7 mouse cellular contexts compared by ENCODE assay signal in the genomic region with DNA sequence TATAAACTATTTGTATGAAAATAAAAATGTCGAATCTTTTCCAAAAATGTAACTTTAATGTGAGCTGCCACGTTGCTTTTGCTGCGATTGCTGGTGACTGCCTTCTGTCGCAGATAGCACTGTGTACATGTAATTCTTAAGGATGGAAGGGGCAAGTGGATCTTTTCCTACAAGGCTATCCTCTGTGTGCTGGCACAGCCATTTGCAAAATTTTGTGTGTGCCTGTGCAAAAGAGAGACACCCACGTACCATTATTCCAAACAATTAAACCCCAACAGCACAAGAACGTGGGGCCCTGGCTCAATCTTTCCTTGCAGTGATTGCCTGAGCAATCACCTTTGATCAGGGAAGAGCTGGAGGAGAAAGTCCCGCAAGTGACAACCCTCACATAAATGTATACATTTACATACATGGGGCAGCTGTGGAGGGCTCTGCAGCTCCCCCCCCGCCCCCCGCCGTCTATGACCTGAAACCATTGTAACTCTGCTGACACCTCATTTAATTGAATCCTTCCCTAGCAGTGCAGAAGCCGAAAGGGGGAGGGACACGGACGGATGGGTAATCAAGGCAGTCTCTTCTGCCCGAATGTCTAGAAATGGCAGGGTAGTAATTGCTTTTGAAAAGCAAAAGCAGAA.
DNase-seq lines count a peak whose midpoint lies in the region; ATAC-seq and TF ChIP-seq lines count a peak whose summit lies in the region.

No protein-coding gene starts in this region.

- no peaks in the 10 kb centered on the region for H3K9me3 ChIP-seq in lung, postnatal 0 days (ENCODE audit: low read length)
- no peaks in the 10 kb centered on the region for H3K9me3 ChIP-seq in forebrain, embryonic 13.5 days (replicated peaks)
- no peaks in the 10 kb centered on the region for H3K9me3 ChIP-seq in limb, embryonic 13.5 days
- H3K9me3 ChIP-seq in stomach, postnatal 0 days (ENCODE audit: control insufficient read depth, low read length), result no peaks in the 10 kb centered on the region

- no peaks in the 10 kb centered on the region for H3K36me3 ChIP-seq in lung, postnatal 0 days (ENCODE audit: insufficient read depth, low read length)
- no peaks in the 10 kb centered on the region for H3K36me3 ChIP-seq in forebrain, embryonic 13.5 days (ENCODE audit: poor library complexity, severe bottlenecking)
- no peaks in the 10 kb centered on the region for H3K36me3 ChIP-seq in limb, embryonic 13.5 days
- H3K36me3 ChIP-seq in stomach, postnatal 0 days (ENCODE audit: control insufficient read depth, insufficient read depth, low read length), result no peaks in the 10 kb centered on the region

- no peak for DNase-seq in lung, postnatal 0 days (ENCODE audit: low spot score)
- no peak for DNase-seq in lung, postnatal 14 days
- DNase-seq in stomach, postnatal 0 days (ENCODE audit: low spot score), result no peak
- DNase-seq in left cerebral cortex, adult 8-10 months (ENCODE audit: low spot score in 2 of 2), result no peak
- DNase-seq in cerebellum, postnatal 4 days (ENCODE audit: low spot score in 2 of 2), result no peak

- no peak overlapping the region for H3K27ac ChIP-seq in lung, postnatal 0 days (ENCODE audit: low read length)
- H3K27ac ChIP-seq in forebrain, embryonic 13.5 days, result peak overlapping the region; percentile 92
- no peak overlapping the region for H3K27ac ChIP-seq in limb, embryonic 13.5 days
- no peak overlapping the region for H3K27ac ChIP-seq in stomach, postnatal 0 days (replicated peaks)

- no peak overlapping the region for H3K9ac ChIP-seq in lung, postnatal 0 days (replicated peaks; ENCODE audit: low read depth)
- H3K9ac ChIP-seq in forebrain, embryonic 13.5 days, result peak overlapping the region; percentile 46; the same call in 1 of the 2 replicates
- peak overlapping the region; percentile 9; the same call in 1 of the 2 replicates for H3K9ac ChIP-seq in limb, embryonic 13.5 days
- H3K9ac ChIP-seq in stomach, postnatal 0 days (ENCODE audit: low read length), result no peak overlapping the region

- H3K4me3 ChIP-seq in lung, postnatal 0 days (ENCODE audit: low read depth, low read length), result no peak overlapping the region
- peak overlapping the region; percentile 31 for H3K4me3 ChIP-seq in forebrain, embryonic 13.5 days
- H3K4me3 ChIP-seq in limb, embryonic 13.5 days, result peak overlapping the region; percentile 36
- H3K4me3 ChIP-seq in stomach, postnatal 0 days (ENCODE audit: low read depth, low read length), result no peak overlapping the region

- no peak for TF ChIP-seq CTCF in lung, postnatal 0 days (IDR thresholded peaks at IDR 0.05)
- no peak for TF ChIP-seq CTCF in stomach, postnatal 0 days (IDR thresholded peaks at IDR 0.05; ENCODE audit: low read depth)

- WGBS in lung, postnatal 0 days, result 13% methylated on average over 14 of the region's 14 CpGs
- 8% methylated on average over 14 of the region's 14 CpGs for WGBS in forebrain, embryonic 13.5 days
- 18% methylated on average over 14 of the region's 14 CpGs for WGBS in limb, embryonic 13.5 days
- WGBS in stomach, postnatal 0 days, result 29% methylated on average over 14 of the region's 14 CpGs

- peak overlapping the region; percentile 25; the same call in 1 of the 2 replicates for H3K4me2 ChIP-seq in lung, postnatal 0 days (replicated peaks; ENCODE audit: low read depth, low read length)
- peak overlapping the region; percentile 65 for H3K4me2 ChIP-seq in forebrain, embryonic 13.5 days
- H3K4me2 ChIP-seq in limb, embryonic 13.5 days (replicated peaks), result peak overlapping the region; percentile 66
- 0 out of 2 replicates have a peak overlapping the region, but pooled peaks have one; percentile 11 for H3K4me2 ChIP-seq in stomach, postnatal 0 days (replicated peaks; ENCODE audit: low read depth)

- no peaks in the 10 kb centered on the region for H3K4me1 ChIP-seq in lung, postnatal 0 days (ENCODE audit: insufficient read depth, low read depth, low read length)
- H3K4me1 ChIP-seq in forebrain, embryonic 13.5 days, result peaks cover 38% of the 10 kb centered on the region
- peaks cover 26% of the 10 kb centered on the region for H3K4me1 ChIP-seq in limb, embryonic 13.5 days
- no peaks in the 10 kb centered on the region for H3K4me1 ChIP-seq in stomach, postnatal 0 days (replicated peaks; ENCODE audit: control insufficient read depth, insufficient read depth)

- H3K27me3 ChIP-seq in lung, postnatal 0 days (replicated peaks; ENCODE audit: insufficient read depth, low read length), result no peaks in the 10 kb centered on the region
- H3K27me3 ChIP-seq in forebrain, embryonic 13.5 days, result no peaks in the 10 kb centered on the region
- peaks cover 6% of the 10 kb centered on the region for H3K27me3 ChIP-seq in limb, embryonic 13.5 days
- no peaks in the 10 kb centered on the region for H3K27me3 ChIP-seq in stomach, postnatal 0 days (ENCODE audit: control insufficient read depth, insufficient read depth, low read length)

- no peak for ATAC-seq in lung, postnatal 0 days
- ATAC-seq in forebrain, embryonic 13.5 days, result peak; percentile 48; the same call in 1 of the 2 replicates
- ATAC-seq in limb, embryonic 13.5 days (ENCODE audit: low FRiP score, low read depth), result no peak
- no peak for ATAC-seq in stomach, postnatal 0 days (ENCODE audit: low FRiP score, low TSS enrichment)

- TF ChIP-seq EP300 in lung, postnatal 0 days (IDR thresholded peaks at IDR 0.05), result no peak
- TF ChIP-seq EP300 in stomach, postnatal 0 days (optimal IDR thresholded peaks at IDR 0.05), result no peak

Comparison
In these comparisons a context has a peak if more than half of its experiments do, and no peak if none do; other contexts are left out.
1. H3K4me2 ChIP-seq: peak in every context shown above with its lines; median percentile 66 in limb, embryonic 13.5 days; 65 in forebrain, embryonic 13.5 days; 25 in lung, postnatal 0 days; 11 in stomach, postnatal 0 days.
2. H3K4me3 ChIP-seq: peak in forebrain, embryonic 13.5 days (single experiment) and limb, embryonic 13.5 days (single experiment); none in lung, postnatal 0 days (single experiment) and stomach, postnatal 0 days (single experiment).
3. H3K9ac ChIP-seq: peak in forebrain, embryonic 13.5 days (single experiment) and limb, embryonic 13.5 days (single experiment); none in lung, postnatal 0 days (single experiment) and stomach, postnatal 0 days (single experiment).